Mouse (Mus musculus) lung, adult 2 months (tissue): ENCODE measurements at regions not wholly inside any gene's neighbourhood (a gene's known extent, or its start where the extent isn't known, plus 50 kb on each side); places are given as distances from the start of the nearest gene placed in this dataset.

Experiments
- DNase-seq: peaks from one replicate; pipeline ENCODE4 v3.0.0; 2022
- H3K4me1 ChIP-seq: fragments of 200-500 bp; 2 replicates; pipeline ENCODE4 v1.6.1; 2011; ENCODE audit warnings: low read length; ENCODE audit not compliant: control insufficient read depth, insufficient read depth
- H3K4me3 ChIP-seq: fragments of 200-500 bp; replicated peaks from 2 replicates; pipeline ENCODE3; 2011; ENCODE audit warnings: low read depth, mild to moderate bottlenecking, control low read depth, low read length; ENCODE audit errors: extremely low read depth
- CTCF ChIP-seq: fragments of 200-500 bp; IDR thresholded peaks from 2 replicates; pipeline ENCODE4 v1.5.1; 2011; ENCODE audit warnings: mild to moderate bottlenecking, low read length, control low read depth; ENCODE audit not compliant: insufficient read depth
- POLR2A ChIP-seq: fragments of 200-500 bp; IDR thresholded peaks from 2 replicates; pipeline ENCODE4 v1.6.1; 2011; ENCODE audit warnings: low read depth, mild to moderate bottlenecking, control low read depth, low read length, borderline replicate concordance; ENCODE audit errors: extremely low read depth
- WGBS: fragments of 180-500 bp; shearing (Covaris S2); methylation state at CpG from one replicate; pipeline ENCODE4 v1.1.7; 2018; 5-methylcytosine and 5-hydroxymethylcytosine counted together

DNA sequence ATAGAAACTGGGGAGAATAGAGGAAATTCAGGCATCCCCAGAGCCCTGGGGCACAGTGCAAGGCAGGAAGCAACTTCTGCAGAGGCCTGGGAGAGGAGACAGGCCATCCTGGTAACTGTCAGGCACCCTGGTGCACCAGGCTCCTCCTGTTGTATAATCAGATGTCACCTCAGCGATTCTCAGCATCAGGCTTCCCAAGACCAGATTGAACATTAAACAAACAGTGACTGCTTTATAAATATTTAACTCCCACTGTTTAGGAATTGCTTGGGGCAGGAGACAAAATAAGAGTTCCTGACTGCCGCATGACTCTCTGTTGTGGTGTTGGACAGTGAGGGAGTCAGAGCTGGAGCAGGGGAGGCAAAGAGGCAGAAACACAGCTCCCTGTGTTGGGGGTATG lies 1210.1 kb upstream of the A1bg start:
- TF ChIP-seq POLR2A (no peak), CTCF (no peak)
- 40% methylated on average over 2 of the region's 2 CpGs for WGBS

DNA sequence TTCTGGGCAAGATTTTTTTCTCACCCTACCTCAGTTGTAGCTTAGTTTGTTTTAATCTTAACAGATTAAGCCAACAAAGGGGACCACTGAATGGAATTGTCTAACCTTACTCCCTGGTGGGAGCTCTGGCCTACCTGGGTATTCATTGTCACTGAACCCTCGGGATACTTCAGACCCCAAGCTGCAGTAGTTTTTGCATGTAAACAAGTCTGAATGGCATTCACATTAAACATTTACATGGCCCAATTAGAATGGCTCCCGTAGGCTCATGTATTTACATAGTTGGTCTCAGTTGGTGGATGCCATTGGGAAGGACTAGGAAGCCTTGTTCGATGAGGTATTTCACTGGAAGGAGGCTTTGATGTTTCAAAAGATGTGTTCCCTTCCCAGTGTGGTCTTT lies 1208.9 kb upstream of the A1bg start:
- no peak for TF ChIP-seq POLR2A
- TF ChIP-seq CTCF, result no peak
- no peak for DNase-seq
- Histone ChIP-seq H3K4me3 (no peak overlapping the region), H3K4me1 (peaks cover 6% of the 10 kb centered on the region)
- WGBS, result 90% methylated on average over 3 of the region's 3 CpGs

More for the DNA sequence above, 1210.1 kb upstream of the A1bg start:
- DNase-seq, result no peak
- H3K4me1 ChIP-seq, result peaks cover 15% of the 10 kb centered on the region
- no peak overlapping the region for H3K4me3 ChIP-seq

DNA sequence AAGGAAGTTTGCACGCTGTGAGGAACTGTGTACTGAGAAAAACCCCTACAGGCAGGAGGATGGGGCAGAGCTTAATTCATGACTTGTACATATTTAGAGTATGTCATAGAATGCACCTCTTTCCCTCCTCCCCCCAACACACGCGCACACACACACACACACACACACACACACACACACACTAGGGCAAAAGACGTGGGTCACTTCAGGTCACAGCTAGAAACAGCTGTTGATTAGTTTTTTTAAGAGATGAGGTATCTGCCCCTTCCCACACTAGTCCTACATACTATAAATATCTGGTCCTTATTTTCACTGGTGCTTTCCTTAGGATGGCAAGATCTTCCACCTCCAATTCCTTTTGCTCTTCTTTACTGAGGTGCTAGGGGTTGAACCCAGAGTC lies 1207.7 kb upstream of the A1bg start:
- peaks cover 6% of the 10 kb centered on the region for H3K4me1 ChIP-seq
- no peak for DNase-seq
- WGBS, result 72% methylated on average over 4 of the region's 4 CpGs

DNA sequence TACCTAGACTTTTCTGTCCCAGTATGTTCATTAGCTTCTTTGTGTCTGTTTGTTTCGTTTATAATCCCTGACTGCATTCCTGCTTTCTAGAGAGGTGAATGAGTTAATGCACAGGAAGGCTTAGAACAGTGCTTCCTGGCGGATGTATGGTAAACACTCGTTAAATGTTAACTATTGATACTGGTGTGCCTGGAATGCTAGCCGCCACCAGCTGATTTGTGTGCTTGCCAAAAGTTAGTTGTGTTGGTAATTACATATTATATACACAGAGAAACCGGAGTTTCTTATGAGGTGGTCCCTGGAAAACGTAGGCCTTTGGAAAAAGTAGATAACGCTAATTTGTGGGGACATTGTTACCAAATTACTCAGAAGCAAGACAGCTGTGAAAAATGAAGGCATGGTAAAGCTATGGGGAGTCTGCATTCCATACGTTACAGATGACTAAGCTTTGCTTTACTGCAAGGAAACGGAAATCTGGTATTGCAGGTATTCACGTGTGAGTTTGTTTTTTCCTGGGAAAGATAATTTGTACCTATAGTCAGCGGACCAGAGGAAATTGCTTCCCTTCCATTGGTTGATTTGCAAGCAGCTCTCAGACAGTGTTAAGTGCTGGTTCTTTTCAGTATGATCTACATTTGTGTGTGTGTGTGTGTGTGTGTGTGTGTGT lies 1205.9 kb upstream of the A1bg start:
- Histone ChIP-seq H3K4me1 (peaks cover 4% of the 10 kb centered on the region; the same call in 1 of the 2 replicates), H3K4me3 (no peak overlapping the region)
- 54% methylated on average over 11 of the region's 11 CpGs for WGBS
- DNase-seq, result no peak
- no peak for TF ChIP-seq POLR2A
- TF ChIP-seq CTCF, result no peak

More for the DNA sequence above, 1207.7 kb upstream of the A1bg start:
- TF ChIP-seq POLR2A, result no peak
- no peak for TF ChIP-seq CTCF
- H3K4me3 ChIP-seq, result no peak overlapping the region

DNA sequence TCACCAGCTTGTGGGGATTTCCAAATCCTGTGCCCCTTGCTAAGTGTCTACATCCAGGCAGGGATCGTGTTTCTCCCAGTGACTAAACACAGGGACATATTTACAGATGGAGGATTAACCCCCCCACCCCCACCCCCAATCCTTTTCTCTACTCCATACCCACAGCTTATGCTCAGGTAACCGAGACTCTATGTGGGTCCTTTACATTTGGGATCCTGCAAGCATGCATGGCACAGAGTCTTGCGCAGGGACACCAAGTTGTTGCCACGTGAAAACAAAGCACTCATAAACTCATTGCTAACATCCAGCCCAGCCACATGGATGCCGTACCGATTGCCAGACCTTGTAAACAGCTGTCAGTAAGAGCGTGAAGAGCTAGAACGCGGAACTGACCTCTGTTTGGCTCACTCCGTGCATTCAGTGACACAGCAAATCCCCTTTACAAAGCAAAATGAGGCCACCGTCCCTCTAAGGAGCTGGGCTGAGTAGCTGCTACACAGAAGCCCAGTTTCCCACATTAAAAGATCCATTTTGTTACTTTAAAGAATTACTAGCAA lies 1204.9 kb upstream of the A1bg start:
- TF ChIP-seq CTCF, result no peak
- no peak for TF ChIP-seq POLR2A
- WGBS, result 54% methylated on average over 11 of the region's 11 CpGs
- Histone ChIP-seq H3K4me1 (peaks cover 3% of the 10 kb centered on the region; the same call in 1 of the 2 replicates), H3K4me3 (no peak overlapping the region)
- no peak for DNase-seq

DNA sequence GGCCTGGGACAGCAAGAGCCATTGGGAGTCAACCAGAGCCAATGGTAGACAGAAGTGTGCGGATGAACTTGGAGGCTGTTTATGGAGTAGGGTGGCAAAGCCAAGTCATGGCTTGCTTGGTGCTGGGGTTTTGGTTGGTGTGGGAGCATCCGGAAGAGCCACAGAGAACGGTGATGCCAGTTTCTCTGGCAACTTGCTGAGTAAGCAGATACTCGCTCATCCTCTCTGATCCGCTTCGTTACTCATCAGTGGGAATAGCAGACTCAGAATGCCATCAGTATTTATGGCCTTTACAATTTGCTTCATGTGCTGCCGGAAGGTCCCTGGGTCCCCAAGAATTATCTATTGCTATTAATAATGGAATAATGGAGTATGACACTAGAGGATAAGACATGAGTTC lies 1202.9 kb upstream of the A1bg start:
- no peak for DNase-seq
- TF ChIP-seq POLR2A (no peak), CTCF (no peak)
- Histone ChIP-seq H3K4me3 (no peak overlapping the region), H3K4me1 (no peaks in the 10 kb centered on the region)
- WGBS, result 97% methylated on average over 7 of the region's 7 CpGs

DNA sequence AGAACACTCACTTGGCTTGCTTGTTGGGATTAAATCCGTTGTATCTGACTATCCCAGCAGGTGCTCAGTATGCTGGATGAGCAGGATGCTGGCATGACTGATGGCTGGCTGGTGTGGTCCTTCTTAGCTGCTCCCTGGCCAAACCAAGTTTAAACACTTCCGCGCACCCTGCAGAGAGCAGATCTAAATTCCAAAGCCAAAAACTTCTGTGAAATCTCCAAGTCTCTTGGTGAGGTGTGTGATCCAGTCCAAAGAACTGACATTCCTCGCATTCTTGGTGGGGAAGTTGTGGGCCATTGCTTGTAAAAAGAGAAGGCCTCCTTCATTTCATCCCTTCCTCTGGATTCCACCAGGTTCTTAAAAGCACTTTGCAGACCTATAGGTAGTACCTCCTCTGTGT lies 1200.9 kb upstream of the A1bg start:
- TF ChIP-seq POLR2A (no peak), CTCF (no peak)
- DNase-seq, result no peak
- H3K4me3 ChIP-seq, result no peak overlapping the region
- WGBS, result 85% methylated on average over 4 of the region's 4 CpGs
- H3K4me1 ChIP-seq, result no peaks in the 10 kb centered on the region

DNA sequence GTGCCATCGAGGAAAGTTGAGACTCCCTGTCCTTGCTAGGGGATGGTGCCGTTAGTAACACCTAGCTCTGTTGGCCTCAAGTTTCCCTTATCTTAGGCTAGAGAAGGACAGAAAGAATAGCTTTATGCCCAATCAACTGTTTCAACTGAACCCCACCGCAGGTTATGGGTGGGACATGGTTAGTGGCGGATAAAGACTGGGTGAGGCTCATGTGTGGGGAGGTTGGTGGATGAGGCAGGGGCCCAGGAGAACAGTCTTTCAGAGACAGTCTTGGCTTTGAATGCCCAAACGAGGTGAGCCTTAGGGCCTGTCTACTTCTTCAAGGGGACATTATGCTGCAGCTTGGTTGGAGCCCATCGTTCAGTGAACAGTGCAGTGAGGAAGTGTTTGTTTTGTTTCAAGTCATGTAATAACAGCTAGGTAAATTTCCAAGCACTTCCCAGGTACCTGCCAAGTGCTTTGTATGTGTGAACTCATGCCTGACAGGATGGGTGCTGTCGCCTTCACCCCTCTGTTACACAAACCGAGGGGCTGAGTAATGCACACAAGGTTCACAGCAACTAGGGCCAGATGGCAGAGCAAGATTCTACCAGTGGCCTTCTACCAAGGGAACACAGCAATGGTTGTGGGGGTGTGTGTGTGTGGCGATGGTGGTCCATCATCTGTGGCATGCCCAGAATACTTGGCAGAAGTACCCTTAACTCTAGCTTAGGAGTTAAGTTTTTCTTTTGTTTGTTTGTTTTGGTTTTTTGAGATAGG lies 1199.6 kb upstream of the A1bg start:
- TF ChIP-seq POLR2A (no peak), CTCF (no peak)
- Histone ChIP-seq H3K4me3 (no peak overlapping the region), H3K4me1 (no peaks in the 10 kb centered on the region)
- no peak for DNase-seq
- WGBS, result 81% methylated on average over 9 of the region's 9 CpGs

DNA sequence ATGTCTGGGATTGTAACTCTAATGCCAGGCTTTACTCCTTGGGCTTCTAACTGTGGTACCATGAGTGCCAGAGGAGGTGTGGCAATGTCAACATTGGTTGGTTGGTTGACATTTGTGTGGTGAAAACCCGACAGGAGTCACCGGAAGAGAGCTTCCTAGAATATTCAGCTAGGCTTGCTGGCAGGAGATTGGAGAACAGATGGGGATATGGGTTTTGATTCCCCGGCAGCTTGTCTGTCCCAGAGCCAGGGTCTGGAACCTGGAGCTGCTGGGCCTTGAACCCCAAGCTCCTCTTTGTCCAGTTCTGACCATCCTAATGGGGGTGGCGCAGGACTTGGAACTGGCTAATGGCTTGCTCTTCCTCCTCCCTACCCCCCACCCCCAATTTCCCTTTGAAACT lies 1198.9 kb upstream of the A1bg start:
- no peak for DNase-seq
- H3K4me3 ChIP-seq, result no peak overlapping the region
- TF ChIP-seq CTCF, result no peak
- no peak for TF ChIP-seq POLR2A
- H3K4me1 ChIP-seq, result no peaks in the 10 kb centered on the region
- 90% methylated on average over 4 of the region's 4 CpGs for WGBS
